Mouse (Mus musculus) ES-Bruce4 (cell line): ENCODE measurements at regions not wholly inside any gene's neighbourhood (a gene's known extent, or its start where the extent isn't known, plus 50 kb on each side); places are given as distances from the start of the nearest gene placed in this dataset.
A peak's percentile ranks its signal among the peaks of the same experiment; 100 is the strongest.

ENCODE experiments used
- H3K27ac ChIP-seq: 2 replicates; pipeline ENCODE4 v1.5.1; 2012; ENCODE audit warnings: low read length, inconsistent platforms; ENCODE audit not compliant: insufficient read depth
- H3K27me3 ChIP-seq: 2 replicates; pipeline ENCODE4 v1.6.1; 2012; ENCODE audit warnings: mild to moderate bottlenecking, low read length, inconsistent platforms; ENCODE audit not compliant: control insufficient read depth, poor library complexity, insufficient read depth, severe bottlenecking
- H3K36me3 ChIP-seq: 2 replicates; pipeline ENCODE4 v1.6.1; 2012; ENCODE audit warnings: inconsistent platforms, mild to moderate bottlenecking, low read length, moderate library complexity; ENCODE audit not compliant: control insufficient read depth, poor library complexity, insufficient read depth, severe bottlenecking
- H3K4me1 ChIP-seq: one replicate; pipeline ENCODE4 v1.8.1; 2011; ENCODE audit warnings: low read length; ENCODE audit not compliant: control insufficient read depth, insufficient read depth
- H3K4me3 ChIP-seq: 2 replicates; pipeline ENCODE4 v1.5.1; 2011; ENCODE audit warnings: low read depth, mild to moderate bottlenecking, low read length
- H3K9ac ChIP-seq: 2 replicates; pipeline ENCODE4 v1.6.1; 2012; ENCODE audit warnings: low read depth, mild to moderate bottlenecking, inconsistent platforms; ENCODE audit not compliant: poor library complexity, severe bottlenecking
- H3K9me3 ChIP-seq: replicated peaks from 2 replicates; pipeline ENCODE4 v1.6.1; 2012; ENCODE audit warnings: mild to moderate bottlenecking, low read length, inconsistent platforms; ENCODE audit not compliant: control insufficient read depth, poor library complexity, insufficient read depth, severe bottlenecking
- CTCF ChIP-seq: IDR thresholded peaks from one replicate; pipeline ENCODE4 v1.8.1; 2011; ENCODE audit warnings: low read depth, low read length
- EP300 ChIP-seq: IDR thresholded peaks from 2 replicates; pipeline ENCODE4 v1.6.1; 2011; ENCODE audit warnings: low read depth, low read length; ENCODE audit not compliant: insufficient read depth
- POLR2A ChIP-seq: IDR thresholded peaks from one replicate; pipeline ENCODE4 v1.8.1; 2011; ENCODE audit warnings: low read length; ENCODE audit not compliant: insufficient read depth

DNA sequence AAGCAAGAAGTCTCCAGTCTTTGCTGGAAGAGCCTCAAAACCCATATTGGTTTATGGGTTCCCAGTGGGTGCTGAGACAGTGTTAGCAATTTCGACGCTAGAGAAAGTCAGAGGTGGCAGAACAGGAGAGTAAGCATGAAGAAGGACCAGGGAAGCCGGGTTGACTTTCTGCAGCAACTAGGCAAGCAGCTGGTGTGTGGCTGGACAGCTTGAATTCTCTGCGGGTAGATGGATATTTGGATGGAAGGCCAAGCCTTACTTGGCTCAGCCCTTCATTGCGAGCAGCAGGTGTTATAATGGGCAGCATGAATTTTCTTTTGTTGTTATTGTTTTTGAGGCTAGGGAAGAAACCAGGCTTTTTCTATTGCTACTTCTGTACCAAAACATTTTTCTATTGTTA lies 362.7 kb upstream of the Satb1 start:
- no peaks in the 10 kb centered on the region for H3K4me1 ChIP-seq

DNA sequence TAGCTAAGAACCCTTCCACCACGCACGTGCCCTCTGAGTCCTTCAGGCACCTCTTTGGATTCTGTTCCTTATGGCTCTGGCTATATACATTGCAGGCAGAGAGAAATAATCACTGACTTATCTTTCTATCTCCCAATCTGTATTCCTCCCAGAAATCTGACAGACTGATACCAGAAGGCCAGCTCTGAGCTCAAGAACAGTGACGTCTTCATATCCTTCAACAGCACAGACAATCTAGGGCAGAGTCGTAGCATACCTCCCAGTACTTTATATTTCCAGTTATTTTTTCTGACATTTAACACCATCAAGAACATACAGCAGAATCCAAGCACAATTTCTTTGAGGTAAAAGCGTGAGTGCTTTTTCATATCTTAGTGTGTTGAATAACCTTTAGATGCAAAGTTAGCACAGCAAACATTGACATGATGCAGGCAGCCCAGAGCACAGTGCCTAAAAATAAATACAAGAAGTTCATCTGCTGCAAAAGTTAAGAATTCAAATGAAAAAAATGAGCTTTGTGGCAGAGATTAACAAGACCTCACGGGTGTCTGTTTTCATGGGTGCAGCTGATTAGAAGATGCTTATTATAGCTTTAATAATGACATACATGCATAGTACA lies 358.1 kb upstream of the Satb1 start:
- TF ChIP-seq EP300 (no peak), CTCF (no peak), POLR2A (no peak)
- Histone ChIP-seq H3K4me3 (no peak overlapping the region), H3K27ac (no peak overlapping the region), H3K9me3 (no peaks in the 10 kb centered on the region), H3K4me1 (no peaks in the 10 kb centered on the region), H3K27me3 (no peaks in the 10 kb centered on the region), H3K36me3 (no peaks in the 10 kb centered on the region), H3K9ac (no peak overlapping the region)

More for the DNA sequence above, 362.7 kb upstream of the Satb1 start:
- no peaks in the 10 kb centered on the region for H3K9me3 ChIP-seq
- H3K27me3 ChIP-seq, result no peaks in the 10 kb centered on the region
- no peak overlapping the region for H3K4me3 ChIP-seq
- no peak for TF ChIP-seq CTCF
- TF ChIP-seq POLR2A, result no peak
- no peak for TF ChIP-seq EP300
- no peak overlapping the region for H3K9ac ChIP-seq
- H3K36me3 ChIP-seq, result no peaks in the 10 kb centered on the region
- no peak overlapping the region for H3K27ac ChIP-seq

DNA sequence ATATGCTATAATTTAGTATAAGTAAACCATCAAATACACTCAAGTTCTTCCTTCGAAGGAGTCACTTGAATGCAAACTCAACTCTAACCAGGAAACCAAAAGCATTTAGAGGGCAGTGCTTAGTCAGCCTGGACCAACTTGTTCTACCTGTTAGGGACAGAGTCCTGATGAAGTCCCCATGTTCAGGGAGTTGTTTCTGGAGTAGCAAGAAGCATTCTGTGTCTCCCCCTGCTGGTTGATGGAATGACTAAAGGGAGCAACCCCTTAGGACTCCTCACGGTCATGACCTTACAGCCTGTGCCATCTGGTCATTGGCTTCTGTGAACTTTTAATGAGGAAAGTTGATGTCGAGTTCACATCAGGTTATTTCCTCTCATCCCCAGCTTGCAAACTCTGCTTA lies 349.6 kb upstream of the Satb1 start:
- no peaks in the 10 kb centered on the region for H3K27me3 ChIP-seq
- H3K4me1 ChIP-seq, result no peaks in the 10 kb centered on the region
- TF ChIP-seq EP300 (no peak), CTCF (peak; percentile 28)
- H3K9ac ChIP-seq, result no peak overlapping the region
- H3K27ac ChIP-seq, result no peak overlapping the region
- H3K36me3 ChIP-seq, result no peaks in the 10 kb centered on the region
- H3K4me3 ChIP-seq, result no peak overlapping the region
- H3K9me3 ChIP-seq, result no peaks in the 10 kb centered on the region

DNA sequence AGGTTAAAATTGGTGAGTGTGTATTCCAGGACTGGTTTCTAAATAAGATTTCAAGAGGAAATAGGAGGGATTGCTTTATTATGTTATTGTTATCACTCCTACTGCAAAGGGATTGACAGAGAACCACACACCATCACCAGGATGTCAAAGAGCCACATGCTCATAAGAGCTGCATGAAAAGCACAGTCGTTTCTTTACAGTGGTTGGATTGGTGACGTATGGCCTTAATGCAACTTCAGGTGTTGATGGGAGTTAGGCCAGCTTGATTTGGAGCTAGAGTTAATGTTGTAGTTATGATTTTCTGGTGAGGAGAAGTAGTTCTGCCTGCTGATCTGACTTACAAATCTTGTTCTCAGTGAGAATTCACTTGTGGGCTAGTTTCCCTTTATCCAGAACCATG lies 344.9 kb upstream of the Satb1 start:
- no peak overlapping the region for H3K4me3 ChIP-seq
- no peaks in the 10 kb centered on the region for H3K36me3 ChIP-seq
- no peaks in the 10 kb centered on the region for H3K4me1 ChIP-seq
- no peak overlapping the region for H3K9ac ChIP-seq
- H3K27ac ChIP-seq, result no peak overlapping the region
- no peaks in the 10 kb centered on the region for H3K9me3 ChIP-seq
- TF ChIP-seq EP300 (no peak), CTCF (no peak), POLR2A (no peak)
- H3K27me3 ChIP-seq, result no peaks in the 10 kb centered on the region

DNA sequence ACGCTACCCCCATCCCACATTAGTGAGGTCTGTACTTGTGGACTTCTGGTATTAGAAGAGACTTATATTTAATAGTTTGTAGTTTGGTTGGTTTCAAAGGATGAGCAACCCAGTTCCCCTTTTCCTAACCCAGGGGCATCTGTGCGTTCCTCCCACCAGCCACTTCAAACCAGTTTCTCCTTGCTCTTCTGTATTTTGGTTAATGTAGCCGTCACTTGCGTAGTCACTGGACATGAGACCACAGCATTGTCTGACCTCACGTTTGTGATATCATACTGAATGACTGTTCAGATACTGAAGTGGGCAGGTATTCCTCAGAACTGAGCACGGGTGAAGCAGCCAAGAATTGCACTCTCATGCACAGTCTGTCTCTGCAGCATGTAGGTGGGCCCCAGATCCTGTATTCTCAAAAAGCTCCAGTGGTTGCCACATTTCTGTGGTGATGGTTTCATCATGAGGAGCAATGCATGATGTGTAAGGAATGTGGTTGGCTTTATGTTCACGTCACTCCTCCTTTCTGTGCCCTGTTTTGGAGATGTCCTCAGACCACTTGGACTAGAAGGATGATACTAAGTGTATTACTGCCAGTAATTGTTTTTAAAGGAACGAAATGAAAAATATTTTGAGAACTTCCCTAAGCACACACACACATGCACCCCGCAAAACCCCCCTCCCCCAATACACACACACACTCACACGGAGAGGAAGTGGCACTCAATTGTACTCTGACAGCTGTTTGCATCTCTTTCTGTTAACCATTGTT lies 335.2 kb upstream of the Satb1 start:
- no peaks in the 10 kb centered on the region for H3K9me3 ChIP-seq
- H3K27ac ChIP-seq, result no peak overlapping the region
- H3K4me1 ChIP-seq, result no peaks in the 10 kb centered on the region
- no peak overlapping the region for H3K9ac ChIP-seq
- no peak for TF ChIP-seq EP300
- no peak for TF ChIP-seq CTCF
- TF ChIP-seq POLR2A, result no peak
- no peaks in the 10 kb centered on the region for H3K27me3 ChIP-seq
- H3K4me3 ChIP-seq, result no peak overlapping the region
- H3K36me3 ChIP-seq, result no peaks in the 10 kb centered on the region

DNA sequence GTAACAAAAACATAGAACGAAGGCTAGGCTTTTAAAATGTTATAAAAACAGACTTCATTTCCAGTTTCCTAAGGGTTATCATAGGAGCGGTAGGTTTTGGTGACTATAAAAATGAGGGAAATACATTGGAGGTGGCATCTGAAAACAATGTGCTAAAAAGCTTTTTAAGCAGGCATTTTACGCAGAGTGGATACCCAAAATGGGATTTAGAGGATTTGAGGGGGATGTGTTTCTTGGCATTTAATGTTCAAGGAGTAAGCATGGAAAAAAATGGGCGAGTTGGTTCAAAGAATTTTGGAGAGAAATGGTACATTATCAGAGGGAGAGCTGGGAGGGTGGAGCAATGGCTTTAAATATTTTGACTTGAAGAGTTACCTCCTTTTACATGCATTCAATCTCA lies 334.6 kb upstream of the Satb1 start:
- no peaks in the 10 kb centered on the region for H3K4me1 ChIP-seq
- H3K27me3 ChIP-seq, result no peaks in the 10 kb centered on the region
- TF ChIP-seq POLR2A, result no peak
- no peak for TF ChIP-seq EP300
- no peak for TF ChIP-seq CTCF
- H3K9me3 ChIP-seq, result no peaks in the 10 kb centered on the region
- no peak overlapping the region for H3K4me3 ChIP-seq
- H3K27ac ChIP-seq, result no peak overlapping the region
- no peaks in the 10 kb centered on the region for H3K36me3 ChIP-seq
- no peak overlapping the region for H3K9ac ChIP-seq
